Mouse (Mus musculus) spleen, adult 2 months (tissue): ENCODE measurements around the gene Olfr284. TPM values are rescaled to one million over a fixed set of nuclear protein-coding genes. Genes with fewer than 3 reads are reported as not detected.
A peak's percentile ranks its signal among the peaks of the same experiment; 100 is the strongest.

Source experiments
- DNase-seq, 2 experiments: peaks; one replicate each; pipeline versions ENCODE4 v3.0.0 to v3.0.0-alpha.2; 2012 to 2021; ENCODE audit warnings: low spot score in 2 of 2, low read depth in 1 of 2
- H3K27ac ChIP-seq: fragments of 200-500 bp; 2 replicates; pipeline ENCODE4 v1.5.1; 2012; ENCODE audit warnings: low read length, inconsistent platforms; ENCODE audit not compliant: insufficient read depth
- H3K27me3 ChIP-seq: fragments of 200-500 bp; 2 replicates; pipeline ENCODE4 v1.6.1; 2012; ENCODE audit warnings: mild to moderate bottlenecking, moderate library complexity, low read length, inconsistent platforms; ENCODE audit not compliant: control insufficient read depth, insufficient read depth
- H3K36me3 ChIP-seq: fragments of 200-500 bp; 2 replicates; pipeline ENCODE4 v1.6.1; 2012; ENCODE audit warnings: mild to moderate bottlenecking, low read length, inconsistent platforms; ENCODE audit not compliant: control insufficient read depth, insufficient read depth
- H3K4me1 ChIP-seq: fragments of 200-500 bp; 2 replicates; pipeline ENCODE4 v1.6.1; 2011; ENCODE audit warnings: inconsistent platforms; ENCODE audit not compliant: control insufficient read depth, insufficient read depth, insufficient read length
- H3K4me3 ChIP-seq: fragments of 200-500 bp; 2 replicates; pipeline ENCODE4 v1.5.1; 2011; ENCODE audit warnings: mild to moderate bottlenecking, inconsistent platforms; ENCODE audit not compliant: insufficient read depth, insufficient read length; ENCODE audit errors: extremely low read depth
- CTCF ChIP-seq: fragments of 200-500 bp; IDR thresholded peaks from 2 replicates; pipeline ENCODE4 v1.5.1; 2011; ENCODE audit warnings: mild to moderate bottlenecking, inconsistent platforms; ENCODE audit not compliant: insufficient read depth, insufficient read length, insufficient replicate concordance; ENCODE audit errors: extremely low read depth
- POLR2A ChIP-seq: fragments of 200-500 bp; IDR thresholded peaks from 2 replicates; pipeline ENCODE4 v1.6.1; 2011; ENCODE audit warnings: low read depth, low read length, inconsistent platforms
- WGBS: fragments of 180-500 bp; shearing (Covaris S2); methylation state at CpG from one replicate; pipeline ENCODE4 v1.1.7; 2018; 5-methylcytosine and 5-hydroxymethylcytosine counted together
- polyA plus RNA-seq: library from polyadenylated mRNA; depleted of rRNA; stranded (reverse); fragments of >200 nt; gene quantifications from 2 replicates; pipeline ENCODE4 v1.2.3, GENCODE M21; 2012; rRNA removed

The Olfr284 gene
- not detected in 2 replicates for polyA plus RNA-seq

DNA sequence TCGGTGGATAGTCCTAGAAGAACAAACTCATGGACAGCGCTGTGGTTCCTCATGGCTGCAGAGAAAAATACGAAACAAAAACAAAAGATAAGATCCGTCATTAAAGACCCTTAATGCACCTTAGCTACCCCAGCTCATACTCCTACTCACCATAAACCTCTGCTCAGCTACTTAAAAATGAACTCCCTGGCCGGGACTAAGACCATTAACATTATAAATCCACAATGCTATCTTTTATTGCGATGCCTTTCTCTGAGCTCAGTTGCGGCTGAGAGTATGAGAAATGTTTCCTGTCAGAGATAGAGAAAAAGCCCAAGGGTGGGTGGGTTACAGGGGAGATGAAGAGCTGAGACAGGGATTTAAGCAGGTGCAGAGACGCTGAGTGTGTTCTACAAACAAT lies at the start of gene Olfr284:
TSS of gene Olfr284 (minus strand) at position 101 of the 400 bp plus-strand sequence.
- Histone ChIP-seq H3K27ac (no peak within 1 kb of the TSS), H3K4me1 (no peaks in the 10 kb centered on the region), H3K36me3 (no peaks in the 10 kb centered on the region), H3K27me3 (no peaks in the 10 kb centered on the region; the same call in 1 of the 2 replicates), H3K4me3 (no peak within 1 kb of the TSS)
- DNase-seq, result no peak
- TF ChIP-seq CTCF (no peak), POLR2A (no peak)
- WGBS, result 86% methylated on average over 8 of the region's 8 CpGs

DNA sequence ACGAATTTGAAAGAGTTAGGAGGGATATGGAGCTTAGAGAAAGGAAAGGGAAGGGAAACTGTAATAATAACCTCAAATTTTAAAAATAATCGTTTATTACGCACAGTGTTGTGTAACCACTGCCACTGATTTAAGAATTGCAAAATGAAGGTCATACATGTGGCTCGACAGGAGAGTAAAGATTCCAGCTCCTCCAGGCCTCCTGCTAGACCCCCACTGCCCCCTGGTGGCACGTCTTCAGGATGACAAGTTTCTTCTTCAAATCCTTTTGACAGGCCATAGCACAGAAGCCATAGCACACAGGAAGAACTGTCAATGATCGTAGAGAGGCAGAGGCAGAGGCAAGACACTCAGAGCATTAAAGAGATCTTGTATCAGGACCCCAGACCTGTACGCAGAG lies 49.0 kb upstream of the Olfr284 start:
- 25% methylated on average over 7 of the region's 7 CpGs for WGBS
- no peaks in the 10 kb centered on the region for H3K4me1 ChIP-seq
- no peak overlapping the region for H3K27ac ChIP-seq
- H3K27me3 ChIP-seq, result no peaks in the 10 kb centered on the region
- DNase-seq, result peak in 1 of 2 experiments; percentile 19
- H3K4me3 ChIP-seq, result no peak overlapping the region
- TF ChIP-seq CTCF (peak; percentile 16; the same call in 1 of the 2 replicates), POLR2A (no peak)
- H3K36me3 ChIP-seq, result no peaks in the 10 kb centered on the region

DNA sequence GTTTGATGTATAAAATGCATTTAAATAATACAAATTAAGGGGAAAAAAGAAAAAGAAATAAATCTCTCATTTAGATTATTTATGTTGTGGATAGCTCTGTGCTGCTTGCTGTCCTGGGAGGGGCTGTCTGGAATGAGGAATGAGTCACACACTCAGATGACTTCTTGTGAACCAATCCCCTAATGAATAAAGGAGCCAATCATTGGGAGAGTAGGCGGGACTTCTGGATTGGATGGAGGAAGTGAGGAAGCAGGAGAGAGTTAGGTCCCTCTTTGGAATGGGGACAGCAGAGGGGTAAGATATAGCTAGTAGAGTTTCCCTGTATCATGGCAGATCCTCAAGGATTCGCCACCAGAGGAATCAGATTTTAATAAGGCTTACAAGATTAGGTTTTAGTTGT lies 46.8 kb upstream of the Olfr284 start:
- 73% methylated on average over 2 of the region's 2 CpGs for WGBS

DNA sequence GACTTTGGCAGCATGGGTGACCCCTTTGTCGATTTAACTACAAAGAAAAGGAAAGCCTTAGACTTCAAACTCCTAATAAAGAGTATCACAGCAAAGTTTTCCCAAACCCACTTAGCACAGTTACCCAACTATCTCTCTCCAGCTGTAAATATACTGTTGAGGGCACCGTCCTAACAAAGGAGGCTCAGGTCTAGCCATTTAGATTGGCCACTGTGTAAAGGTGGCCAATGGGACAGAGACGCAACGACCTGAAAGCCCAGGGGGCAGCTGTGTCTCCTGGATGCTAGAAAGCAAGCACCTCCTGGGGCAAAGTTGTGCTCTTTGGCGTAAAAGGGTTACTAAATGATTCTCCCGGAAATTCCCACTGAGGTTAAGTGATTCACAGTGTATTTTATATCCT lies 40.1 kb upstream of the Olfr284 start, which contains the start of gene Olfr283:
TSS of gene Olfr283 (minus strand) at position 101 of the 400 bp plus-strand sequence.
- TF ChIP-seq POLR2A (no peak), CTCF (no peak)
- no peak for DNase-seq
- H3K36me3 ChIP-seq, result no peaks in the 10 kb centered on the region
- WGBS, result 83% methylated on average over 6 of the region's 6 CpGs
- H3K27ac ChIP-seq, result no peak within 1 kb of the TSS
- H3K4me3 ChIP-seq, result no peak within 1 kb of the TSS
- H3K4me1 ChIP-seq, result no peaks in the 10 kb centered on the region
- no peaks in the 10 kb centered on the region for H3K27me3 ChIP-seq

More for the DNA sequence above, 46.8 kb upstream of the Olfr284 start:
- H3K4me3 ChIP-seq, result no peak overlapping the region
- no peaks in the 10 kb centered on the region for H3K4me1 ChIP-seq
- no peak overlapping the region for H3K27ac ChIP-seq
- TF ChIP-seq POLR2A (no peak), CTCF (no peak)
- no peaks in the 10 kb centered on the region for H3K36me3 ChIP-seq
- DNase-seq, result no peak
- H3K27me3 ChIP-seq, result no peaks in the 10 kb centered on the region

DNA sequence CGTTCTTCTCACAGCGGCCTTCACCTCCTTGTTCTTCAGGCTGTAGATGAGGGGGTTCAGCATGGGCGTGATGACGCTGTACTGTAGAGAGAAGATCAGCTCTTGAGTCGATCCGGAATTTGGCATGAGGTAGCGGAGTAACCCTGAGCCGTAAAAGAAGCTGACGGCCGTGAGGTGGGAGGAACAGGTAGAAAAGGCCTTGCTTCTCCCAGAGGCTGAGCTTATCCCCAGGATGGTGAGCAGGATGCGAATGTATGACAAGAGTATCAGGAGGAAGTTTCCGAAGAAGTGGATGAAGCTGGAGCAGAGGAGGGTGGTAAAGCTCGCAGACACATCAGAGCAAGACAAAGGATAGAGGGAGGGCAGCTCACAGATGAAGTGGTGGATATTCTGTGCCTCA lies 37.4 kb upstream of the Olfr284 start:
- 90% methylated on average over 13 of the region's 13 CpGs for WGBS
- no peaks in the 10 kb centered on the region for H3K36me3 ChIP-seq
- H3K27ac ChIP-seq, result no peak overlapping the region
- DNase-seq, result no peak
- H3K27me3 ChIP-seq, result no peaks in the 10 kb centered on the region
- no peak overlapping the region for H3K4me3 ChIP-seq
- no peak for TF ChIP-seq CTCF
- no peak for TF ChIP-seq POLR2A
- no peaks in the 10 kb centered on the region for H3K4me1 ChIP-seq

DNA sequence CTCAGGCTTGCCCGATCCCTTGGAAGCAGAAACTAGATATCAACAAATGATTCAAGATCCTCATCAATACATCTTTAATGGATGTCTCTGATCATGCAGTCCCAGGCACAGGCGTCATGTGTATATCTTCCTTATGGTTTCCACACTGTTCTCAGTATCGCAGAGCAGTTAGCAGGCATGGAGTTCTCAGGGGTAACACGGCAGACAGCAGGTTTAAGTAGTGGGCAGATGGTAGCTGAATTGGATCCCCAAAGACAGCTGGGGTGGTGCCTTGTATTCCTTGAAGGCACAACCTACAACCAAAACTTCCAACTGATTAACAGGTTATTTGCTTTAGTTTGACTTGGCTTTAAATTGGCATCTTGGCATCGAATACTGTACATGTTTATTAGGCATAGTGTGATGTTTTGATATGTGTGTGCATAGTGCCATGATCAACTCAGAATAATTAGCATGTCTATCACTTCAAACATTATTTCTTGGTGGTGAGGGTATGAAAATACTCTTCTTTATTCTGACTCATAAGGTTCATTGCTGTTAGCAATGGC lies 23.5 kb downstream of the Olfr284 start, which contains the start of gene Olfr285:
TSS of gene Olfr285 (minus strand) at position 177 of the 548 bp plus-strand sequence.
- TF ChIP-seq CTCF (no peak), POLR2A (no peak)
- no peaks in the 10 kb centered on the region for H3K36me3 ChIP-seq
- H3K27me3 ChIP-seq, result 0 out of 2 replicates have a peak, but pooled peaks cover 2% of the 10 kb centered on the region
- 89% methylated on average over 5 of the region's 5 CpGs for WGBS
- no peaks in the 10 kb centered on the region for H3K4me1 ChIP-seq
- no peak within 1 kb of the TSS for H3K4me3 ChIP-seq
- no peak for DNase-seq
- H3K27ac ChIP-seq, result no peak within 1 kb of the TSS

DNA sequence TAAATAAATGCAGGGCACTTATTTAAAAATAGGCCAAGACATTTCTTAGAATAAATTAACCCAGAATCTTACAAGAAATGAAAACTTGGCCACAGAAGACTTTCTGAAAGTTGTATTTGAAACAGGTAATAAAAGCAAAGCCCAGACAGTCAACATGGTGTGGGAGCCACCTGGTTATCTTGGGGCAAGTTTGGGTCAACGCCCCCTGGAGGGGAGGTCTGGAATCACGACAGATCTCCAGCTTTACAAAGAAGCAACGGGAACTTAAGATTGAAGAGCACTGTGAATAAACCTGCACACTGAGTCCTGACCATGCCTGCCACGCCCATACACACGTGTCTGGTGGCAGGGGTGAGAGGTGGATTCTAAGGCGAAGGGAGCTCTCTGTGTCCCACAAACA lies 25.1 kb downstream of the Olfr284 start:
- Histone ChIP-seq H3K4me3 (no peak overlapping the region), H3K36me3 (no peaks in the 10 kb centered on the region), H3K27me3 (0 out of 2 replicates have a peak, but pooled peaks cover 2% of the 10 kb centered on the region), H3K4me1 (no peaks in the 10 kb centered on the region), H3K27ac (no peak overlapping the region)
- TF ChIP-seq CTCF, result no peak
- no peak for TF ChIP-seq POLR2A
- no peak for DNase-seq
- 49% methylated on average over 6 of the region's 6 CpGs for WGBS
